Mouse (Mus musculus): ENCODE measurements around the gene Rufy1. TPM values are rescaled to one million over a fixed set of nuclear protein-coding genes. Genes with fewer than 3 reads are reported as not detected.

The Rufy1 gene
- polyA plus RNA-seq, 1 experiment from 2014 or later = 12.0 TPM

DNA sequence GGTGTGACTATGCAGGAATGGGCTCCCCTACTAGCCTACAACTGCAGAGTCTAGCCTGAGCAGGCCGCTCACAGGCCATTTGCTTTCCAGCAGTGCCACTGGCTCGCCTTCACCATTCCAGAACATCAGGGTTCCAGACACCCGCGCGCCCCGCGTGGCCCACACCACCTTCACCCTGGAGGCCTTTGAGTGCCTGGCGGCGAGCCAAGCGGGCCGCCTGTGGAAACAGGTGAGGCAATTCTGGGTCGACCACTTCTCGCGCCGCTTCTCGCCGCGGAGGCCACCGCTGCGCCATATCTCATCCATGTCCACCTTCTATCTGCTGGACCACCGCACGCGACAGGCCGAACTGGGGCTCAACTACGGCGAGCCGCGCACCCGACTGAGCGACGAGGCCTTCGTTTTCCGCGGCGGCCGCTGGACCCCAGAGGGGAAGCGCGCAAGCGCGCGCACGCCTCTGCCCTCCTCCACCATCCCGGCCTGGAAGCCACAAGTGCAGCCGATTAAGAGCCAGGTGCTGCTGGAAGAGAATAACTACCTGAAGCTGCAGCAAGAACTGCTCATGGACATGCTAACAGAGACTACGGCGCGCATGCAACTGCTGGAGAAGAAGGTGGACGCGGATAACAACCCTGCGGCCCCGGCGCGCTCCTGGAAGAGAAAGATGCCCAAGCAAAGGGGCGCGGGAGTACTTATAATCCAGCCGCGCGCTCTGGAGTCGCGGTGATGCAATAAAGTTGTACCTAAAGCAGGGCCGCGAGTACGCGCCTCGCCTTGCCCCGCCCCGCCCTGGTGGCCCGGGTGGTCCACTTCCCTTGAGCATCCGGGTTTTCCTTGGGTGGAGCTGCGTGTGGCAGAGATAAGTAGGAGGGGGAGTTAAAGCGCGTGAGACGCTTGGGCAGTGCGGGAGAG is 71.7 kb downstream of the Rufy1 start:
- H3K27me3 ChIP-seq (replicated peaks) = peaks cover 35% of the 10 kb centered on the region
- peak; percentile 50; the same call in 1 of the 2 replicates for ATAC-seq
- WGBS (ENCODE audit: insufficient replicate concordance) = 4% methylated on average over 74 of the region's 74 CpGs
- H3K9ac ChIP-seq = peak overlapping the region; percentile 66
- H3K4me2 ChIP-seq = peak overlapping the region; percentile 91
- H3K4me1 ChIP-seq = peaks cover 19% of the 10 kb centered on the region
- H3K27ac ChIP-seq = no peak overlapping the region; the same call in 1 of the 2 replicates
- H3K9me3 ChIP-seq (replicated peaks) = no peaks in the 10 kb centered on the region
- H3K36me3 ChIP-seq = no peaks in the 10 kb centered on the region
- peak overlapping the region; percentile 62 for H3K4me3 ChIP-seq

DNA sequence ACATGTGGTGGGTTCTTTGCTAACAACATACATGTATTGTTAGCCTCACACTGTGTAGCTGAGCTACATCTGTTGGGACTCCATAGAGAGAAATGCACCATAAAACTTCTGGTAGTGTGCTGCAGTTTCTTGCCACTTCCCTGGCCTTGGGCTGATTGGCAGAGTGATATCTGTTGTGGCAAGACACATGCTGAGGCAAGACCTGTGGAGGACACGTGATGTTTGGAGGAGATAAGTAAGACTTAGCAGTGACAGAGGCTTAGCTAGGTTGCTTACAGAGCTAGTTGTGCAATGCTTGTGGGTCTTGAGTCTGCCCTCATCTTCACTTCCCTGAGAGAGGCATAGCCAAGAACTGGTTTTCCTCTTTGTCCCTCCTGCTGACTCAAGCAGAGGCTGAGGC is 75.5 kb downstream of the Rufy1 start:
- 14% methylated on average over 1 of the region's 1 CpGs for WGBS (ENCODE audit: insufficient replicate concordance)
- Histone ChIP-seq H3K4me1 (peaks cover 19% of the 10 kb centered on the region), H3K4me2 (no peak overlapping the region), H3K4me3 (no peak overlapping the region), H3K9ac (no peak overlapping the region), H3K36me3 (no peaks in the 10 kb centered on the region), H3K27me3 (replicated peaks) (peaks cover 29% of the 10 kb centered on the region), H3K9me3 (replicated peaks) (no peaks in the 10 kb centered on the region), H3K27ac (no peak overlapping the region)
- peak; percentile 25; the same call in 1 of the 2 replicates for ATAC-seq

DNA sequence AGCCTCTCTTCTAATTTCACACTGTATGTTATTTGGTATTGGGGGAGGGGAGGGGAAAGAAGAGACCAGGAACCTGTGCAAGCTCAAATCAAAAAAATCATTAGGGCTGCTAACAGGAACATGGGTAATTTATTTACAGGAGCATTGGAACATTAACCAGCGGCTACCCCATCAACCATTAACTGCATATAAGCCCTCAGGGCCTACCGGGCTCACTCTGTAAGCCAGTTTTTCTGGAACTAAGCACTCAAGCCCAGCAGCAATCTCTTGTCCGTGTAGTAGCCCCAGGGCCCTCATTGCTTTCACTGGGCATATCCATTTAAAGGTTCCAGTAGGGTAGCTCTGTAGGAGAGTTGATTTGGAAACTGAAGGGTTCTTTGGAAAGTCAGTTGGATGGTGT is 76.1 kb downstream of the Rufy1 start:
- WGBS (ENCODE audit: insufficient replicate concordance) = 64% methylated on average over 3 of the region's 3 CpGs
- H3K4me2 ChIP-seq = no peak overlapping the region
- no peaks in the 10 kb centered on the region for H3K9me3 ChIP-seq (replicated peaks)
- 0 out of 2 replicates have a peak, but pooled peaks have one; percentile 30 for ATAC-seq
- H3K9ac ChIP-seq = no peak overlapping the region
- H3K36me3 ChIP-seq = no peaks in the 10 kb centered on the region
- H3K27ac ChIP-seq = no peak overlapping the region
- H3K27me3 ChIP-seq (replicated peaks) = peaks cover 26% of the 10 kb centered on the region
- H3K4me3 ChIP-seq = no peak overlapping the region
- H3K4me1 ChIP-seq = peaks cover 19% of the 10 kb centered on the region

DNA sequence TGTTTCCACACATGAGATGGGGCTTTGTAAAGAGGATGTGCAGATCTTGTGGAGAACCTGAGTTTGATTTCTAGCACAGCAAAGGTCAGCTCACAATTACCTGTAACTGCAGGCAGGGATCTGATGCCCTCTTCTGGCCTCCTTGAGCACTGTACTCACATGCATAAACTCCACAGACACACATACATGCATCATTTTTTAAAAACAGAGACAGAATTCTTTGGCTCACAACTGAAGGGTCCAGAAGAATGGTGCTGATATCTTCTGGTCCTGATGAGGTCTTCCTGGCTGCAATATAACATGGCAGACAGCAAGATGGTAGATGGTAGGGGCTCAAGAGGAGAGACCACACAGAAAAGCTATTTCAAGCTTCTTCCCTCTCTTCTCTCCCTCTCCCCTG is 76.8 kb downstream of the Rufy1 start, which contains the start of gene Cby3:
Gene Cby3 (plus strand): TSS at position 301 of the 400 bp plus-strand sequence.
- no peaks in the 10 kb centered on the region for H3K9me3 ChIP-seq (replicated peaks)
- H3K36me3 ChIP-seq = no peaks in the 10 kb centered on the region
- ATAC-seq = no peak
- H3K4me3 ChIP-seq = no peak within 1 kb of the TSS
- no peak within 1 kb of the TSS for H3K4me2 ChIP-seq
- H3K9ac ChIP-seq = no peak within 1 kb of the TSS
- no peak within 1 kb of the TSS for H3K27ac ChIP-seq
- peaks cover 12% of the 10 kb centered on the region for H3K4me1 ChIP-seq
- peaks cover 19% of the 10 kb centered on the region for H3K27me3 ChIP-seq (replicated peaks)

DNA sequence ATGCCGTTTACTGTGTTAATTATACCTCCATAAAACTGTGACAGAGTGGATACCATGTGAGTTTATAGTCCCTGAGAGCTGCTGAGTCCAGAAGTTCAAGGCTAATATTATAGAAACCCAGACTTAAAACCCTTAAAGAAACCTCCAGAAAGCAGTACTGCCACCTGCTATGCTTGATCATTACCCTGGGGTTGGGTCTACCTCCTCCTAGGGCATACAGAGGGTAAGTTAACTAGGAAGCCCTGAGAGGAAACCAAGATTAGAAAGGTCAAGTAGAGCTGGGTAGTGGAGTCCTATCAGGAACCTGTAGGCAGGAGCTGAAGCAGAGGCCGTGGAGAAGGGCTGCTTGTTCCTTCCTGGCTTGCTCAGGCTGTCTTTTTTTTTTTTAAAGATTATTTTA is 78.7 kb downstream of the Rufy1 start:
- WGBS (ENCODE audit: insufficient replicate concordance) = 57% methylated on average over 2 of the region's 2 CpGs
- Histone ChIP-seq H3K27ac (no peak overlapping the region), H3K27me3 (replicated peaks) (no peaks in the 10 kb centered on the region), H3K4me3 (no peak overlapping the region), H3K9ac (no peak overlapping the region), H3K4me1 (peaks cover 6% of the 10 kb centered on the region), H3K4me2 (no peak overlapping the region), H3K36me3 (no peaks in the 10 kb centered on the region), H3K9me3 (replicated peaks) (no peaks in the 10 kb centered on the region)
- ATAC-seq = no peak

DNA sequence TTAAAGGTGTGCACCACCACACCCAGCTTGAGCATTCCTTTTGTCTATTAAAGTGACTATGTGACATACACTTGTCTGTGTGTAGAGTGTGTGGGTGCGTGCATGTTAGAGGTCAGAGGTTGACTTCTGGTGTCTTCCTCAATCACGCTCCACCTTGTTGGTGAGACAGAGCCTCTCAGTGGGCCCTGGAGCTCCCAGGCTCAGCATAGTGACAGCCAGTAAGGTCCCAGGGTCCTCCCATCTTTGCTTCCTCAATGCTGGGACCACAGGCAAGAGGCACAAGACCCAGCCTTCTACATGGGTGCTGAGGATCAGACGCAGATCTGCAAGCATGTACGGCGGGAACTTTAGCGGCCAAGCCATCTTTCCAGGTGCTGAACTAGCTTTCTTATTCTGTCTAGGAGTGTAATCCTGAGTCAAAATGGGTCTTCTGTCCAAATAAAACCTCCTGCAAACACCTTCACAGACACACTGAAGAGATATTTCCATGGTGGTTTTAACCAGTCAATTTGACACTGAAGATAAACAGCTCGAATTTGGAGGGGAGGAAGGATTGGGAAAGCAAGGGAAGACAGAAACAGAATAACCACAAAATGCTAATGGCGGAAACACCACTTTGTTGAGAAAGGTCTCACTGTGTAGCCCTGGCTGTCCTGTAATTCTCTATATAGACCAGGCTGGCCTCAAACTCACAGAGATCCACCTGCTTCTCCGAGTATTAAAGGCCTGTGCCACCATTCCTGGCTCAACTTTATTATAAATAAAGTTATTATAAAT is 84.5 kb downstream of the Rufy1 start:
- Histone ChIP-seq H3K36me3 (no peaks in the 10 kb centered on the region), H3K4me1 (no peaks in the 10 kb centered on the region), H3K27ac (no peak overlapping the region), H3K9me3 (replicated peaks) (no peaks in the 10 kb centered on the region), H3K4me2 (no peak overlapping the region), H3K4me3 (no peak overlapping the region), H3K27me3 (replicated peaks) (0 out of 2 replicates have a peak, but pooled peaks cover 4% of the 10 kb centered on the region), H3K9ac (no peak overlapping the region)
- no peak for ATAC-seq
- WGBS (ENCODE audit: insufficient replicate concordance) = 71% methylated on average over 9 of the region's 9 CpGs

DNA sequence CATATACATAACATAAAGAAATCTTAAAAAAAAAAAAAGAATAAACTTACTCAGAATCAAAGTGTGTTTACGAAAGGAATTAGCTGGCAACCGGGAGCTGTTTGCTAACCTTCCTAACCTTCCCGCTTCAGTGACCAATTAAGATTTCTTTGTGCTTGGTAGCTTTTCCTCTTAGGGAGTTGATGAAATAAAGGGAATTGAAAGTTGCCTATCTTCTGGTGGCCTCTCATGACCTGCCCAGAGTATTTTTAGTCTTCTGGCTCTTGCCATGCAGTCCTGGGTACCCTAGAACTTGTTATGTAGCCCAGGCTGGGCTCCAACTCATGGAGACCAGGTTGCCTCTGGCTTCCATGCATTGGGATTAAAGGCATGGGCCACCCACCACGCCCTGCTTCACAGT is 85.4 kb downstream of the Rufy1 start:
- Histone ChIP-seq H3K36me3 (no peaks in the 10 kb centered on the region), H3K27ac (no peak overlapping the region), H3K9me3 (replicated peaks) (no peaks in the 10 kb centered on the region), H3K4me3 (no peak overlapping the region), H3K4me2 (no peak overlapping the region), H3K27me3 (replicated peaks) (0 out of 2 replicates have a peak, but pooled peaks cover 4% of the 10 kb centered on the region), H3K9ac (no peak overlapping the region), H3K4me1 (no peaks in the 10 kb centered on the region)
- WGBS (ENCODE audit: insufficient replicate concordance) = 69% methylated on average over 4 of the region's 4 CpGs
- ATAC-seq = no peak

MicroRNA genes within 50 kb of the gene (microRNA counts, 519-probe panel; counts per million panel counts)
- microRNA mmu-miR-804 = 5,008 counts per million, percentile 85 among the panel's probes with 10 or more counts

Small RNA genes lying within 50 kb of the gene (microRNA-seq; reads per million reads assigned to microRNA genes)
- not detected for gene Mir804

Other genes with a start within 250 kb of the Rufy1 start
- 143 and 152 TPM in 2 replicates for gene Sqstm1, start 220.3 kb downstream of the Rufy1 start, polyA plus RNA-seq (2016; fragmentation: Nextera tagmentation; extraction: Ambion mirVana)
- gene Mgat4b, start 220.2 kb downstream of the Rufy1 start, polyA plus RNA-seq (2016; fragmentation: Nextera tagmentation; extraction: Ambion mirVana) = 29.1 and 30.7 TPM in 2 replicates
- 0.87 and 1.0 TPM in 2 replicates for gene Ltc4s, start 192.5 kb downstream of the Rufy1 start, polyA plus RNA-seq (2016; fragmentation: Nextera tagmentation; extraction: Ambion mirVana)
- 3.2 and 3.3 TPM in 2 replicates for gene Maml1, start 138.8 kb downstream of the Rufy1 start, polyA plus RNA-seq (2016; fragmentation: Nextera tagmentation; extraction: Ambion mirVana)
- 255 and 264 TPM in 2 replicates for gene Canx, start 105.5 kb downstream of the Rufy1 start, polyA plus RNA-seq (2016; fragmentation: Nextera tagmentation; extraction: Ambion mirVana)
- 0.18 TPM in 1 of 2 replicates, not detected in the other for gene Cby3, start 76.7 kb downstream of the Rufy1 start, polyA plus RNA-seq (2016; fragmentation: Nextera tagmentation; extraction: Ambion mirVana)
- 160 TPM in 2 replicates for gene Hnrnph1, start 54.1 kb downstream of the Rufy1 start, polyA plus RNA-seq (2016; fragmentation: Nextera tagmentation; extraction: Ambion mirVana)
- gene Adamts2, start 171.0 kb upstream of the Rufy1 start, polyA plus RNA-seq (2016; fragmentation: Nextera tagmentation; extraction: Ambion mirVana) = 4.2 and 4.4 TPM in 2 replicates